22 mouse cellular contexts compared by ENCODE assay signal in genomic region chr4:56036334-56036733, GRCm38 (mm10).
"Had no signal": no experiment of that assay in that cellular context is flagged by ENCODE, and none has a peak within 500 bp of the region (broad histone marks: within the 10 kb centered on the region; RNA-seq: fewer than 3 reads in every experiment).

No protein-coding gene starts in this region.

- H3K27me3 ChIP-seq: heart, embryonic 13.5 days; heart, embryonic 15.5 days; hindbrain, embryonic 13.5 days; intestine, embryonic 15.5 days; limb, embryonic 12.5 days had no signal

- H3K4me3 ChIP-seq: gastrocnemius, adult 2 months; heart, adult 2 months; heart, embryonic 13.5 days; heart, embryonic 15.5 days; hindbrain, embryonic 10.5 days; hindbrain, embryonic 13.5 days; intestine, embryonic 15.5 days; limb, embryonic 10.5 days; limb, embryonic 12.5 days had no signal

- H3K4me1 ChIP-seq: heart, embryonic 13.5 days; hindbrain, embryonic 10.5 days; intestine, embryonic 15.5 days; limb, embryonic 10.5 days; limb, embryonic 12.5 days had no signal

- H3K36me3 ChIP-seq: heart, embryonic 13.5 days; heart, embryonic 15.5 days; hindbrain, embryonic 10.5 days; hindbrain, embryonic 13.5 days; intestine, embryonic 15.5 days; limb, embryonic 10.5 days; limb, embryonic 12.5 days had no signal

- DNase-seq: gastrocnemius, adult 2 months; gastrocnemius, postnatal 10 days; gastrocnemius, postnatal 25 days; heart, adult 2 months; heart, postnatal 4 days; kidney, adult 18-20 months; kidney, adult 8-10 months; kidney, postnatal 10 days; kidney, postnatal 25 days; kidney, postnatal 4 days; layer of hippocampus, adult 9-11 months; layer of hippocampus, postnatal 36 days had no signal

- ATAC-seq: inflammation-experienced regulatory T-cells, adult 6 months; intestine, embryonic 15.5 days; intestine, postnatal 0 days had no signal

- H3K9ac ChIP-seq: heart, embryonic 13.5 days; heart, embryonic 15.5 days; hindbrain, embryonic 13.5 days; intestine, embryonic 15.5 days; limb, embryonic 12.5 days had no signal

- H3K4me2 ChIP-seq: heart, embryonic 11.5 days; heart, embryonic 13.5 days; heart, embryonic 15.5 days; hindbrain, embryonic 13.5 days; intestine, embryonic 15.5 days; limb, embryonic 12.5 days had no signal

- H3K27ac ChIP-seq: gastrocnemius, adult 2 months; heart, adult 2 months; heart, embryonic 13.5 days; heart, embryonic 15.5 days; hindbrain, embryonic 10.5 days; intestine, embryonic 15.5 days; limb, embryonic 10.5 days; limb, embryonic 12.5 days had no signal

- H3K9me3 ChIP-seq: heart, embryonic 13.5 days; heart, embryonic 15.5 days; hindbrain, embryonic 10.5 days; hindbrain, embryonic 13.5 days; intestine, embryonic 15.5 days; limb, embryonic 10.5 days; limb, embryonic 12.5 days had no signal
